Mouse (Mus musculus): ENCODE measurements around the gene Plpp7. TPM values are rescaled to one million over a fixed set of nuclear protein-coding genes. Genes with fewer than 3 reads are reported as not detected.

Plpp7 gene
- polyA plus RNA-seq, 1 experiment, result not detected

GRCm38 (mm10) chr2:32058241-32058640 is 37.1 kb upstream of the Plpp7 start:
- 76% methylated on average over 9 of the region's 9 CpGs for WGBS
- Histone ChIP-seq H3K27ac (ENCODE audit: insufficient read depth, low read depth, low read length) (no peak overlapping the region), H3K4me1 (ENCODE audit: control insufficient read depth, insufficient read depth, low read length) (no peaks in the 10 kb centered on the region), H3K4me3 (ENCODE audit: insufficient read depth, low read depth, low read length) (no peak overlapping the region)
- no peak for TF ChIP-seq POLR2A (IDR thresholded peaks at IDR 0.05; ENCODE audit: insufficient read depth, low read depth, low read length)
- TF ChIP-seq CTCF (IDR thresholded peaks at IDR 0.05; ENCODE audit: insufficient read depth, low read depth, low read length), result no peak

GRCm38 (mm10) chr2:32058716-32059115 is 36.6 kb upstream of the Plpp7 start:
- 60% methylated on average over 5 of the region's 5 CpGs for WGBS
- Histone ChIP-seq H3K4me3 (ENCODE audit: insufficient read depth, low read depth, low read length) (no peak overlapping the region), H3K27ac (ENCODE audit: insufficient read depth, low read depth, low read length) (no peak overlapping the region), H3K4me1 (ENCODE audit: control insufficient read depth, insufficient read depth, low read length) (no peaks in the 10 kb centered on the region)
- no peak for TF ChIP-seq POLR2A (IDR thresholded peaks at IDR 0.05; ENCODE audit: insufficient read depth, low read depth, low read length)
- no peak for TF ChIP-seq CTCF (IDR thresholded peaks at IDR 0.05; ENCODE audit: insufficient read depth, low read depth, low read length)

DNA sequence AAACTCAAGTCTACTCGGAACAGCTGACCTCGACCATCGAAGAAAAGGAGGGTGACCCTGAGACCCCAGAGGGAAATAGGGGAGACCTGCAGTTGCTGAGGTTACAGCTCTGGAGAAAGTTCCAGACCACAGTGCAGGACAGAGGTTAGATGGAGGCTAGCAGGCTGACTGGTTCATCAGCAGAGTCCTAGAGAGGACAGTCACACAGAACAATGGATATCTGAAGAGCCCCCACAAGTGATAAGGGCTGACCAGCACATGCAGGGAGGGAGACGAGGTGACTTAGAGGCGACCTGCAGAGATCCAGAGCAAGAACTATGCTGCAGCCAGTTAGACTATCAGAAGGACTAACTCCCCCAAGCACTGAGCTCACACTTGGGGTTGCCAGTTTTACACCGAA is 35.7 kb upstream of the Plpp7 start:
- Histone ChIP-seq H3K4me1 (ENCODE audit: control insufficient read depth, insufficient read depth, low read length) (no peaks in the 10 kb centered on the region), H3K27ac (ENCODE audit: insufficient read depth, low read depth, low read length) (no peak overlapping the region), H3K4me3 (ENCODE audit: insufficient read depth, low read depth, low read length) (no peak overlapping the region)
- no peak for TF ChIP-seq CTCF (IDR thresholded peaks at IDR 0.05; ENCODE audit: insufficient read depth, low read depth, low read length)
- TF ChIP-seq POLR2A (IDR thresholded peaks at IDR 0.05; ENCODE audit: insufficient read depth, low read depth, low read length), result no peak
- 85% methylated on average over 6 of the region's 6 CpGs for WGBS

- Histone ChIP-seq H3K4me3 (ENCODE audit: insufficient read depth, low read depth, low read length) (no peak overlapping the region), H3K4me1 (ENCODE audit: control insufficient read depth, insufficient read depth, low read length) (no peaks in the 10 kb centered on the region), H3K27ac (ENCODE audit: insufficient read depth, low read depth, low read length) (no peak overlapping the region)
- 74% methylated on average over 6 of the region's 6 CpGs for WGBS
- no peak for TF ChIP-seq CTCF (IDR thresholded peaks at IDR 0.05; ENCODE audit: insufficient read depth, low read depth, low read length)
- TF ChIP-seq POLR2A (IDR thresholded peaks at IDR 0.05; ENCODE audit: insufficient read depth, low read depth, low read length), result no peak
Observed at GRCm38 (mm10) chr2:32060228-32060805, 35.0 kb upstream of the Plpp7 start.

- 79% methylated on average over 2 of the region's 2 CpGs for WGBS
- no peak for TF ChIP-seq CTCF (IDR thresholded peaks at IDR 0.05; ENCODE audit: insufficient read depth, low read depth, low read length)
- Histone ChIP-seq H3K4me3 (ENCODE audit: insufficient read depth, low read depth, low read length) (no peak overlapping the region), H3K4me1 (ENCODE audit: control insufficient read depth, insufficient read depth, low read length) (no peaks in the 10 kb centered on the region), H3K27ac (ENCODE audit: insufficient read depth, low read depth, low read length) (no peak overlapping the region)
Observed at GRCm38 (mm10) chr2:32061189-32061588, 34.1 kb upstream of the Plpp7 start.

GRCm38 (mm10) chr2:32061722-32062505 is 33.4 kb upstream of the Plpp7 start:
- no peak for TF ChIP-seq CTCF (IDR thresholded peaks at IDR 0.05; ENCODE audit: insufficient read depth, low read depth, low read length)
- no peak for TF ChIP-seq POLR2A (IDR thresholded peaks at IDR 0.05; ENCODE audit: insufficient read depth, low read depth, low read length)
- H3K4me1 ChIP-seq (ENCODE audit: control insufficient read depth, insufficient read depth, low read length), result no peaks in the 10 kb centered on the region
- no peak overlapping the region for H3K4me3 ChIP-seq (ENCODE audit: insufficient read depth, low read depth, low read length)
- no peak overlapping the region for H3K27ac ChIP-seq (ENCODE audit: insufficient read depth, low read depth, low read length)
- 80% methylated on average over 12 of the region's 12 CpGs for WGBS

GRCm38 (mm10) chr2:32062626-32063410 is 32.5 kb upstream of the Plpp7 start:
- H3K27ac ChIP-seq (ENCODE audit: insufficient read depth, low read depth, low read length), result no peak overlapping the region
- no peak overlapping the region for H3K4me3 ChIP-seq (ENCODE audit: insufficient read depth, low read depth, low read length)
- 89% methylated on average over 15 of the region's 15 CpGs for WGBS
- H3K4me1 ChIP-seq (ENCODE audit: control insufficient read depth, insufficient read depth, low read length), result no peaks in the 10 kb centered on the region
- TF ChIP-seq CTCF (IDR thresholded peaks at IDR 0.05; ENCODE audit: insufficient read depth, low read depth, low read length) (no peak), POLR2A (IDR thresholded peaks at IDR 0.05; ENCODE audit: insufficient read depth, low read depth, low read length) (no peak)

- Histone ChIP-seq H3K4me3 (ENCODE audit: insufficient read depth, low read depth, low read length) (no peak overlapping the region), H3K4me1 (ENCODE audit: control insufficient read depth, insufficient read depth, low read length) (peaks cover 1% of the 10 kb centered on the region; the same call in 1 of the 2 replicates), H3K27ac (ENCODE audit: insufficient read depth, low read depth, low read length) (no peak overlapping the region)
- WGBS, result 87% methylated on average over 7 of the region's 7 CpGs
- TF ChIP-seq POLR2A (IDR thresholded peaks at IDR 0.05; ENCODE audit: insufficient read depth, low read depth, low read length) (no peak), CTCF (IDR thresholded peaks at IDR 0.05; ENCODE audit: insufficient read depth, low read depth, low read length) (no peak)
Observed at GRCm38 (mm10) chr2:32063451-32064151, 31.7 kb upstream of the Plpp7 start.
